Mouse (Mus musculus) liver, embryonic 13.5 days (tissue): ENCODE results near the gene Nedd1. TPM values are rescaled to one million over a fixed set of nuclear protein-coding genes. Genes with fewer than 3 reads are reported as not detected.

Experiments
- ATAC-seq: fragments of 200-750 bp; cut with Nextera tagmentation; 2 replicates; pipeline ENCODE4 v1.8.0; 2017; ENCODE audit warnings: low read depth, mild to moderate bottlenecking, moderate number of reproducible peaks, moderate library complexity
- DNase-seq: peaks from one replicate; pipeline ENCODE4 v3.0.0; 2022
- H3K27ac ChIP-seq: fragments of 300-500 bp; sonication (generic); 2 replicates; pipeline ENCODE4 v1.5.1; 2015; ENCODE audit warnings: moderate library complexity, mild to moderate bottlenecking, inconsistent platforms
- H3K27me3 ChIP-seq: fragments of 300-500 bp; sonication (generic); 2 replicates; pipeline ENCODE4 v1.6.1; 2015; ENCODE audit warnings: mild to moderate bottlenecking, inconsistent platforms
- H3K36me3 ChIP-seq: fragments of 300-500 bp; sonication (generic); 2 replicates; pipeline ENCODE4 v1.6.1; 2015; ENCODE audit warnings: mild to moderate bottlenecking, inconsistent platforms
- H3K4me1 ChIP-seq: fragments of 300-500 bp; sonication (generic); replicated peaks from 2 replicates; pipeline ENCODE4 v1.6.1; 2015; ENCODE audit warnings: inconsistent platforms
- H3K4me2 ChIP-seq: fragments of 300-500 bp; sonication (generic); 2 replicates; pipeline ENCODE4 v1.6.1; 2015; ENCODE audit warnings: inconsistent platforms, mild to moderate bottlenecking, moderate library complexity
- H3K4me3 ChIP-seq: fragments of 300-500 bp; sonication (generic); replicated peaks from 2 replicates; pipeline ENCODE4 v1.5.1; 2015; ENCODE audit warnings: mild to moderate bottlenecking, inconsistent platforms
- H3K9ac ChIP-seq: fragments of 300-500 bp; sonication (generic); 2 replicates; pipeline ENCODE4 v1.6.1; 2015; ENCODE audit warnings: mild to moderate bottlenecking, inconsistent platforms
- H3K9me3 ChIP-seq: fragments of 300-500 bp; sonication (generic); replicated peaks from 2 replicates; pipeline ENCODE4 v1.6.1; 2016; ENCODE audit warnings: inconsistent platforms
- WGBS: fragments of 180-500 bp; shearing (Covaris S2); methylation state at CpG from one replicate; pipeline ENCODE4 v1.1.7; 2015; ENCODE audit not compliant: insufficient replicate concordance; 5-methylcytosine and 5-hydroxymethylcytosine counted together
- polyA plus RNA-seq: library from polyadenylated mRNA; unstranded; fragments of >200 nt; fragmentation: Nextera tagmentation; extraction: Ambion mirVana; gene quantifications from 2 replicates; pipeline ENCODE4 v1.2.1, GENCODE M21; 2015

The Nedd1 gene
- polyA plus RNA-seq, 1 experiment from 2014 or later, result 25.2 TPM

- no peak overlapping the region for H3K4me2 ChIP-seq
- no peak overlapping the region for H3K9ac ChIP-seq
- no peaks in the 10 kb centered on the region for H3K4me1 ChIP-seq
- H3K9me3 ChIP-seq, result no peaks in the 10 kb centered on the region
- 72% methylated on average over 3 of the region's 3 CpGs for WGBS
- no peak for DNase-seq
- H3K4me3 ChIP-seq, result no peak overlapping the region
- no peak for ATAC-seq
- no peaks in the 10 kb centered on the region for H3K36me3 ChIP-seq
- no peak overlapping the region for H3K27ac ChIP-seq
- no peaks in the 10 kb centered on the region for H3K27me3 ChIP-seq
Measured at GRCm38 (mm10) chr10:92651266-92651665, 71.0 kb downstream of the Nedd1 start.

- no peak overlapping the region for H3K27ac ChIP-seq
- H3K4me3 ChIP-seq, result no peak overlapping the region
- no peaks in the 10 kb centered on the region for H3K4me1 ChIP-seq
- no peaks in the 10 kb centered on the region for H3K36me3 ChIP-seq
- no peaks in the 10 kb centered on the region for H3K27me3 ChIP-seq
- DNase-seq, result no peak
- WGBS, result 51% methylated on average over 8 of the region's 8 CpGs
- H3K4me2 ChIP-seq, result no peak overlapping the region
- H3K9me3 ChIP-seq, result no peaks in the 10 kb centered on the region
- no peak overlapping the region for H3K9ac ChIP-seq
- no peak for ATAC-seq
Measured at GRCm38 (mm10) chr10:92649096-92649495, 73.1 kb downstream of the Nedd1 start.

- no peak overlapping the region for H3K9ac ChIP-seq
- no peaks in the 10 kb centered on the region for H3K36me3 ChIP-seq
- no peak for DNase-seq
- no peak overlapping the region for H3K4me2 ChIP-seq
- ATAC-seq, result no peak
- H3K27me3 ChIP-seq, result no peaks in the 10 kb centered on the region
- no peak overlapping the region for H3K4me3 ChIP-seq
- no peaks in the 10 kb centered on the region for H3K9me3 ChIP-seq
- 49% methylated on average over 2 of the region's 2 CpGs for WGBS
- no peaks in the 10 kb centered on the region for H3K4me1 ChIP-seq
- no peak overlapping the region for H3K27ac ChIP-seq
Measured at GRCm38 (mm10) chr10:92647691-92648090, 74.5 kb downstream of the Nedd1 start.

- no peak overlapping the region for H3K9ac ChIP-seq
- no peak for ATAC-seq
- no peaks in the 10 kb centered on the region for H3K36me3 ChIP-seq
- H3K4me2 ChIP-seq, result no peak overlapping the region
- H3K27ac ChIP-seq, result no peak overlapping the region
- no peaks in the 10 kb centered on the region for H3K4me1 ChIP-seq
- WGBS, result 74% methylated on average over 8 of the region's 8 CpGs
- no peak for DNase-seq
- H3K9me3 ChIP-seq, result no peaks in the 10 kb centered on the region
- H3K27me3 ChIP-seq, result no peaks in the 10 kb centered on the region
- H3K4me3 ChIP-seq, result no peak overlapping the region
Measured at GRCm38 (mm10) chr10:92643995-92644394, 78.2 kb downstream of the Nedd1 start.

- no peak overlapping the region for H3K4me3 ChIP-seq
- DNase-seq (no peak), ATAC-seq (no peak)
- no peaks in the 10 kb centered on the region for H3K4me1 ChIP-seq
- no peaks in the 10 kb centered on the region for H3K9me3 ChIP-seq
- no peak overlapping the region for H3K9ac ChIP-seq
- H3K4me2 ChIP-seq, result no peak overlapping the region
- H3K36me3 ChIP-seq, result no peaks in the 10 kb centered on the region
- no peak overlapping the region for H3K27ac ChIP-seq
- H3K27me3 ChIP-seq, result no peaks in the 10 kb centered on the region
Measured at GRCm38 (mm10) chr10:92641032-92641431, 81.2 kb downstream of the Nedd1 start.
